Mouse (Mus musculus): ENCODE data around the gene Depdc5. TPM values are rescaled to one million over a fixed set of nuclear protein-coding genes. Genes with fewer than 3 reads are reported as not detected.

The Depdc5 gene
- total and polyA plus RNA-seq, 3 experiments, result 5.4 to 52.4 (median 27.2) TPM

- H3K4me3 ChIP-seq (ENCODE audit: low read depth, low read length), result no peak overlapping the region
- no peaks in the 10 kb centered on the region for H3K9me3 ChIP-seq (replicated peaks)
- TF ChIP-seq POLR2AphosphoS5 (IDR thresholded peaks at IDR 0.05; ENCODE audit: insufficient replicate concordance, low read depth, low read length) (no peak), GATA2 (IDR thresholded peaks at IDR 0.05; ENCODE audit: borderline replicate concordance, low read depth, low read length) (no peak), CTCF (IDR thresholded peaks at IDR 0.05; ENCODE audit: low read depth, low read length) (no peak), GATA1 (IDR thresholded peaks at IDR 0.05; ENCODE audit: borderline replicate concordance, low read length) (no peak), TAL1 (conservative IDR thresholded peaks at IDR 0.05; ENCODE audit: low read depth, low read length) (no peak)
- H3K36me3 ChIP-seq (replicated peaks), result peaks cover 42% of the 10 kb centered on the region
- peaks cover 7% of the 10 kb centered on the region; the same call in 1 of the 2 replicates for H3K27me3 ChIP-seq (ENCODE audit: insufficient read depth, low read length)
- no peaks in the 10 kb centered on the region for H3K4me1 ChIP-seq (ENCODE audit: insufficient read depth, low read depth, low read length)
- ATAC-seq (ENCODE audit: extremely low read depth, insufficient number of reproducible peaks, low FRiP score, poor library complexity, severe bottlenecking) (no peak), DNase-seq (ENCODE audit: low spot score) (no peak)
Observed at GRCm38 (mm10) chr5:32989959-32990640, 126.6 kb downstream of the Depdc5 start.

- H3K27me3 ChIP-seq (ENCODE audit: insufficient read depth, low read length), result peaks cover 12% of the 10 kb centered on the region; the same call in 1 of the 2 replicates
- H3K9me3 ChIP-seq (replicated peaks), result no peaks in the 10 kb centered on the region
- 0 out of 2 replicates have a peak, but pooled peaks cover 2% of the 10 kb centered on the region for H3K4me1 ChIP-seq (ENCODE audit: insufficient read depth, low read depth, low read length)
- H3K36me3 ChIP-seq (replicated peaks), result peaks cover 35% of the 10 kb centered on the region
- no peak for DNase-seq (ENCODE audit: low spot score)
- H3K4me3 ChIP-seq (ENCODE audit: low read depth, low read length), result no peak overlapping the region
- no peak for ATAC-seq (ENCODE audit: extremely low read depth, insufficient number of reproducible peaks, low FRiP score, poor library complexity, severe bottlenecking)
- no peak for TF ChIP-seq GATA2 (IDR thresholded peaks at IDR 0.05; ENCODE audit: borderline replicate concordance, low read depth, low read length)
- no peak for TF ChIP-seq GATA1 (IDR thresholded peaks at IDR 0.05; ENCODE audit: borderline replicate concordance, low read length)
Observed at GRCm38 (mm10) chr5:32991152-32991551, 127.7 kb downstream of the Depdc5 start.

GRCm38 (mm10) chr5:32994471-32994870, 131.0 kb downstream of the Depdc5 start:
- ATAC-seq (ENCODE audit: extremely low read depth, insufficient number of reproducible peaks, low FRiP score, poor library complexity, severe bottlenecking), result no peak
- peaks cover 11% of the 10 kb centered on the region for H3K36me3 ChIP-seq (replicated peaks)
- DNase-seq (ENCODE audit: low spot score), result no peak
- H3K9me3 ChIP-seq (replicated peaks), result no peaks in the 10 kb centered on the region
- peaks cover 25% of the 10 kb centered on the region for H3K27me3 ChIP-seq (ENCODE audit: insufficient read depth, low read length)
- TF ChIP-seq GATA1 (IDR thresholded peaks at IDR 0.05; ENCODE audit: borderline replicate concordance, low read length) (no peak), POLR2AphosphoS5 (IDR thresholded peaks at IDR 0.05; ENCODE audit: insufficient replicate concordance, low read depth, low read length) (no peak), GATA2 (IDR thresholded peaks at IDR 0.05; ENCODE audit: borderline replicate concordance, low read depth, low read length) (no peak), TAL1 (conservative IDR thresholded peaks at IDR 0.05; ENCODE audit: low read depth, low read length) (no peak), CTCF (IDR thresholded peaks at IDR 0.05; ENCODE audit: low read depth, low read length) (no peak)
- no peak overlapping the region for H3K4me3 ChIP-seq (ENCODE audit: low read depth, low read length)
- 0 out of 2 replicates have a peak, but pooled peaks cover 2% of the 10 kb centered on the region for H3K4me1 ChIP-seq (ENCODE audit: insufficient read depth, low read depth, low read length)

- TF ChIP-seq GATA1 (IDR thresholded peaks at IDR 0.05; ENCODE audit: borderline replicate concordance, low read length) (no peak), GATA2 (IDR thresholded peaks at IDR 0.05; ENCODE audit: borderline replicate concordance, low read depth, low read length) (no peak), TAL1 (conservative IDR thresholded peaks at IDR 0.05; ENCODE audit: low read depth, low read length) (no peak), POLR2AphosphoS5 (IDR thresholded peaks at IDR 0.05; ENCODE audit: insufficient replicate concordance, low read depth, low read length) (no peak), CTCF (IDR thresholded peaks at IDR 0.05; ENCODE audit: low read depth, low read length) (no peak)
- Histone ChIP-seq H3K9me3 (replicated peaks) (no peaks in the 10 kb centered on the region), H3K4me3 (ENCODE audit: low read depth, low read length) (no peak overlapping the region), H3K27me3 (ENCODE audit: insufficient read depth, low read length) (peaks cover 36% of the 10 kb centered on the region), H3K4me1 (ENCODE audit: insufficient read depth, low read depth, low read length) (0 out of 2 replicates have a peak, but pooled peaks cover 2% of the 10 kb centered on the region), H3K36me3 (replicated peaks) (peaks cover 6% of the 10 kb centered on the region)
- DNase-seq (ENCODE audit: low spot score), result no peak
- ATAC-seq (ENCODE audit: extremely low read depth, insufficient number of reproducible peaks, low FRiP score, poor library complexity, severe bottlenecking), result no peak
Observed at GRCm38 (mm10) chr5:32995756-32996155, 132.3 kb downstream of the Depdc5 start.

- H3K36me3 ChIP-seq (replicated peaks), result no peaks in the 10 kb centered on the region
- no peak overlapping the region for H3K4me3 ChIP-seq (ENCODE audit: low read depth, low read length)
- H3K27me3 ChIP-seq (ENCODE audit: insufficient read depth, low read length), result peaks cover 44% of the 10 kb centered on the region
- no peak for DNase-seq (ENCODE audit: low spot score)
- no peak for ATAC-seq (ENCODE audit: extremely low read depth, insufficient number of reproducible peaks, low FRiP score, poor library complexity, severe bottlenecking)
- 0 out of 2 replicates have a peak, but pooled peaks cover 2% of the 10 kb centered on the region for H3K4me1 ChIP-seq (ENCODE audit: insufficient read depth, low read depth, low read length)
- TF ChIP-seq TAL1 (conservative IDR thresholded peaks at IDR 0.05; ENCODE audit: low read depth, low read length), result no peak
- no peak for TF ChIP-seq CTCF (IDR thresholded peaks at IDR 0.05; ENCODE audit: low read depth, low read length)
- TF ChIP-seq POLR2AphosphoS5 (IDR thresholded peaks at IDR 0.05; ENCODE audit: insufficient replicate concordance, low read depth, low read length), result no peak
- no peak for TF ChIP-seq GATA2 (IDR thresholded peaks at IDR 0.05; ENCODE audit: borderline replicate concordance, low read depth, low read length)
- no peak for TF ChIP-seq GATA1 (IDR thresholded peaks at IDR 0.05; ENCODE audit: borderline replicate concordance, low read length)
- H3K9me3 ChIP-seq (replicated peaks), result no peaks in the 10 kb centered on the region
Observed at GRCm38 (mm10) chr5:32996560-32996959, 133.1 kb downstream of the Depdc5 start.

- Histone ChIP-seq H3K27me3 (ENCODE audit: insufficient read depth, low read length) (peaks cover 49% of the 10 kb centered on the region), H3K36me3 (replicated peaks) (no peaks in the 10 kb centered on the region), H3K9me3 (replicated peaks) (no peaks in the 10 kb centered on the region), H3K4me1 (ENCODE audit: insufficient read depth, low read depth, low read length) (0 out of 2 replicates have a peak, but pooled peaks cover 2% of the 10 kb centered on the region), H3K4me3 (ENCODE audit: low read depth, low read length) (no peak overlapping the region)
- TF ChIP-seq GATA2 (IDR thresholded peaks at IDR 0.05; ENCODE audit: borderline replicate concordance, low read depth, low read length) (no peak), GATA1 (IDR thresholded peaks at IDR 0.05; ENCODE audit: borderline replicate concordance, low read length) (no peak), POLR2AphosphoS5 (IDR thresholded peaks at IDR 0.05; ENCODE audit: insufficient replicate concordance, low read depth, low read length) (no peak), CTCF (IDR thresholded peaks at IDR 0.05; ENCODE audit: low read depth, low read length) (no peak), TAL1 (conservative IDR thresholded peaks at IDR 0.05; ENCODE audit: low read depth, low read length) (no peak)
- DNase-seq (ENCODE audit: low spot score), result peak; percentile 24
- no peak for ATAC-seq (ENCODE audit: extremely low read depth, insufficient number of reproducible peaks, low FRiP score, poor library complexity, severe bottlenecking)
Observed at GRCm38 (mm10) chr5:32997686-32998085, 134.2 kb downstream of the Depdc5 start.
